Mouse (Mus musculus) frontal cortex, adult (tissue): ENCODE data around the gene Upf2.
"Not testable (repeated sequence)": the region's sequence is repeated elsewhere in the genome, so short reads cannot be mapped to it uniquely, and the experiment has no call there.

Experiments used
- ATAC-seq: cut with Nextera tagmentation; 2 replicates; pipeline ENCODE4 v1.9.2; 2017; ENCODE audit warnings: mild to moderate bottlenecking, moderate library complexity, mixed read lengths; ENCODE audit not compliant: low TSS enrichment

Gene Upf2

DNA sequence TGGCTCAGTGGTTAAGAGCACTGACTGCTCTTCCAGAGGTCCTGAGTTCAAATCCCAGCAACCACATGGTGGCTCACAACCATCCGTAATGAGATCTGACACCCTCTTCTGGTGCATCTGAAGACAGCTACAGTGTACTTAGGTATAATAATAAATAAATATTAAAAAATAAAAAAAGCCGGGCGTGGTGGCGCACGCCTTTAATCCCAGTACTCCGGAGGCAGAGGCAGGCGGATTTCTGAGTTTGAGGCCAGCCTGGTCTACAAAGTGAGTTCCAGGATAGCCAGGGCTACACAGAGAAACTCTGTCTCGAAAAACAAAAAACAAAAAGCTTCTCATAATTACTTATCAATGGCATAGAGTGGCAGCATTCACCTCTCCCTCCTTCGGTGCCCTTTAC, 1.4 kb upstream of the Upf2 start:
- not testable (repeated sequence) for ATAC-seq

DNA sequence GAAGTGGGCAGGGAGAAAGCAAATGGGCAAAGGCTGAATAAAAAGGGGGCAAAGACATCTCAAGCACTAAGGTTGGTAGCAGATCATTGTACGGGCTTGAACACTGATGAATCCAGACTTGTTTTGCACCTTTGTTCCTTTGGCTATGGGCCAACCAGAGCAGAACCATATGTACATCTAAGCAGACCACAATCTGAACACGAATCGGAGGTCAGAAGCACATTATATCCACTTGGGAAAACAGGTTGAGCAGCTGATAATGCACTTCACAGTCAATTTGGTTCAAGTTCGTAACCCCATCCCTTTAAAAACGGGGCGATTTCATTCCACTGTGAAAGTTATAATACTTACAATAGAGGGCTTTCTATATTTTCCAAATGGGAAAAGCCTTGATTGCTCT, 964 bp upstream of the Upf2 start:
- ATAC-seq: no peak

DNA sequence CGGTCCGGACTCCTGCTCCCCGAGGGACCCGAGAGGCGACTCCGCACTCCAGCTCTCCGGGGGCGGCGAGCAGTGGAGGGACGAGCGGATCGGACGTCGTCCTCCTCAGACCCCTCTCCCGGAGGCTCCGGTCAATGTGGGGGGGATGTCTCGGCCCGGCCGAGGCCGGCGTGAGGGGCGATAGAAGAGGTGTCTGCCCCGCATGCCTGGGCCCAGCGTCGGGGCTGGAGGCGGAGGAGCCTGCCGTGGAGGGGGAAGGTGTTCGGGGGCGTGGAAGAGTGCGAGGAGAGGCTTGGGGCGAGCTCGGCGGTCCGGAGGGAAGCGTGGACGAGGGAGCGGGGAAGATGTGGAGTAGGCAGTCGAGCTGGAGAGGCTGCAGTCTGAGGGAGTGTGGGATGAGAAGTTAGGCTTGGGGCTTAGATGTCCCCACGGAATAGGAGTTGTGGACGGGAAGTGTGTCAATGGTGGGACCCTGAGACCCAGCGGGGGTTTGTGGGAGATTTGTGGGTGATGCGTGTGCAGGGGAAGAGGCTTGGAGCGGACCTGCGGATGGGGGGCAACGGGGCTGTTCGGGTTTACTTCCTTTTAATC, 447 bp downstream of the Upf2 start:
- ATAC-seq: peak; percentile 64

DNA sequence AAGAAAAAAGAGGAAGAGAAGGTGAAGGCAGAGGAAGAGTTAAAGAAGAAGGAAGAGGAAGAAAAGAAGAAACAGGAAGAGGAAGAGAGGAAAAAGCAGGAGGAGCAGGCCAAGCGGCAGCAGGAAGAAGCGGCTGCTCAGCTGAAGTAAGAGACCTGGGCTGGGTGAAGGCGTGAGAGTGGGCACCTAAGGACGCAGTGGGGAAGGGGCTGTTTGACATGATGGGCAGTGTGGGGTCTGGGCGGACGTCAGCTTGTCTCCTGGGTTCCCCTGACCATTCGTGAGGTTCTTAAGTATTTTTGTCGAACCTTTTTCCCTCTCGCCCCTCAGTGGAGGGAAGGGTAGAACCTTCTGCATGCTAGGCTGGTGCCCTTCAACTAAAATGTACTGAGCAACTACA, 6.4 kb downstream of the Upf2 start:
- no peak for ATAC-seq

DNA sequence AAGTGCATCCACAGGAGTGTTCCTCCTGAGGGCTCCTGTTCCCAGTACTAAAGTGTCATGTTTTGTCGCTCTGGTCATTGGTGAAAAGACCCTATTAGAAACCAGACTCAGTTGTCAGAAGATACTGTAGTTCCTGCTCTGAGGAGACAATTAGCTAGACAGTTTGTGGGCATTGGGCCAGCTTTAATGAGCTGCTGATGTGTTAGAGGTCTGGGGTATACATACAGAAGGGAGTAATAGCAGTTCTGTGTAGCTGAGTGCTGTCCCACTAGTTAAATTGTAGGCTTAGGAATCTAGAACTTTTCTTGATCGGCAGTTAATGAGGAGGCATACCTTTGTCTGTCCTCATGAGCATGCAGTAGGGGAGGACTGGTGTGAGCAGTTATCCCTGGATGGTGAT, 11.0 kb downstream of the Upf2 start:
- ATAC-seq: no peak

DNA sequence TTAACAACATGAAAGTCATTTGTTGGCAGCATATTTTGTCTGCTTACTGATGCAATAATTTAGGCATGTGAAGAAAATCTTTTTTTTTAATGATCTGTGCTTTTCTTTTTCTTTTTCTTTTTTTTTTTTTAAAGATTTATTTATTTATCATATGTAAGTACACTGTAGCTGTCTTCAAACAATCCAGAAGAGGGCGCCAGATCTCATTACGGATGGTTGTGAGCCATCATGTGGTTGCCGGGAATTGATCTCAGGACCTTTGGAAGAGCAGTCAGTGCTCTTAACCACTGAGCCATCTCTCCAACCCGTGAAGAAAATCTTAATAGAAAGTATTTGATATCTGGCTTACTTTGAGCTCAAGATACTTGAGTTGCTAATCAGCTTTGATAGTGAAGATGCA, 12.5 kb downstream of the Upf2 start:
- ATAC-seq: not testable (repeated sequence)

DNA sequence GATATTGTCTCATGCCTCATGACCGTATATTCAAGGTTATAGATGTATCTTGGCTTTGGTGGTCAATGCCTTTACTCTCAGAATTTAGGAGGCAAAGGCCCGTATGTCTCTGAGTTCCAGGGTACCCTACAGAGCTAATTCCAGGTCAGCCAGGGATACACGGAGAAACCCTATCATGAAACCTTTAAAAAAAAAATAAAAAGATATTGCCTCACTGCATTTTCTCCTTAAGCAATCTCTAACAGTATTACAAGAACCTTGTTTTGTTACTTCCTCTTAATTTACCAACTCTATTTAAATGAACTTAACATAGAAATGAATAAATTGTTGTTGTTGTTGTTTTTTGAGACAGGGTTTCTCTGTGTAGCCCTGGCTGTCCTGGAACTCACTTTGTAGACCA, 14.7 kb downstream of the Upf2 start:
- no peak for ATAC-seq

DNA sequence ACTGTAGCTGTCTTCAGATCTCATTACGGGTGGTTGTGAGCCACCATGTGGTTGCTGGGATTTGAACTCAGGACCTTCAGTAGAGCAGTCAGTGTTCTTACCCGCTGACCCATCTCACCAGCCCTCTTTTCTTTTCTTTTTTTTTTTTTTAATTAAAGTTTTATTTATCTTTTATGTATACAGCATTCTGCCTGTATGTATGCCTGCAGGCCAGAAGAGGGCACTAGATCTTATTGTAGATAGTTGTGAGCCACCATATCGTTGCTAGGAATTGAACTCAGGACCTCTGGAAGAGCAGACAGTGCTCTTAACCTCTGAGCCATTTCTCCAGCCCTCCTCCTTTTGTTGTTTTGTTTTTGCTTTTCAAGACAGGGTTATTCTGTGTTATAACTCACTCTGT, 19.4 kb downstream of the Upf2 start:
- ATAC-seq: not testable (repeated sequence)

DNA sequence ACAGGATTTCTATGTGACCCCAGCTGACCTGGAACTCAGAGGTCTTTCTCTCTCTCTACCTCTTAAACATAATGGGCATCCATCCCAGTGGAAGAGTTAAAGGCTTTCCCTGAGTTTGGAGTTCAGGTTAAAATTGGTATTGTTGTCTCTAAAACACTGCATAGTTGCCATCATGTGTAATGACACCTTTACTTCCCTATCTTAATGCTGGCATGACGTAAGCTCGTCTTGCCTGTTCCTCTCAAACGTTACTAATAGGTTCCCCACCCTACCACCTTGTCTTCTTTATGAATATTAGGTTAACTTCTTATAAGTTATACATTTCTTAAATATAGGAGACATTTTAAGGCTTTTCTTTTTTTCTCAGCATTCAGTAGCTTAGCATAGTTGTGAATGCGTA, 26.3 kb downstream of the Upf2 start:
- no peak for ATAC-seq

DNA sequence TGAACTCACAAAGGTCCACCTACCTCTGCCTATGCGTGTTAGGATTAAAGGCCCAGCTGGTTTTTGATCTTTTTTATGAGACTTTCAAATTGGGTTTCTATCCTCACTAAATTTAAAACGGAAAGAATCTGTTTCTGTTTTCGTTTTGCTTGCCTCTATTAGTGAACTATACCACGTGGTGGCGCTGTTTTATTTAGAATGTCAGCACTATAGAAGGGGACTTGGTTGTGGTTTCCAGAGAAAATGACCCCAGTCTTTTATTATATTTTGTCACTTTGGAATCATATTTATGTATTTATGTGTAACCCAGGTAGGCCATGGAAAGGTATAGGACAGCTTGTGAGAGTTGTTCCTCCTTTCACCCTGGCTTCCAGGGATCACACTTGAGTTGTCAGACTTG, 44.3 kb downstream of the Upf2 start:
- peak; percentile 34; the same call in 1 of the 2 replicates for ATAC-seq

DNA sequence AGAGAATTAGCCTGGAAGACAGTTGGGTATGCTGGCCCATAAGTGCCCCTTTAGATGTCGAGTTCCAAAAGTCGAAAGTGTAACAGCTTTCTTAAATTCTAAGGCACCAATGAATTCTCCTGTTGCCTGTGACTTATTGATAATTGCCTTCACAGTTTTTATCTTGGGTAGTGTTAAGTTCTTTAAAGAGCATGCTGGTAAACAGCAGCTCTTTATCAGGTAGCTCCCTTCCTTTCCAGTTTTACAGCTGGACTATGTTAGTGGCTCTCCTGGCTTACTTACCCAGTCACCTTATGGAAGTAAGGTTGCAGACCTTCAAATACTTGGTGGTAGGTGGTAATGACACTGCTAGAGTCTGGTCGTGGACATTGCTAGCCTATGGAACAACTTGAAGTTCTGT, 52.7 kb downstream of the Upf2 start:
- no peak for ATAC-seq

DNA sequence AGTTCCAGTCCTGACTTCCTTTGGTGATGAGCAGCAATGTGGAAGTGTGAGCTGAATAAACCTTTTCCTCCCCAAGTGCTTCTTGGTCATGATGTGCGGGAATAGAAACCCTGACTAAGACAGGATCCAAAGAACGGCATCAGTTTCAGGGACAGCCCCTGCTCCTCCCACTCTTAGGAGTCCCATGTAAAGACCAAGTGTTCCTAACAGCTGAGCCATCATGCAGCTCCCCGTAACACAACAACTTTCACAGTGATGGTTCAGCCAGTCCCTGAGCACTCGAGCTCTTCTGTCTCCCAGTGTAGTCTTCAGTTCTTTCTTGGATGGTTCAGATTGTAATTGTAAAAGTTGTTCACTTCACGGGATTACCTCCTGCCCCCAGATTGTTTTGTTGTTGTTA, 63.3 kb downstream of the Upf2 start:
- ATAC-seq: no peak

DNA sequence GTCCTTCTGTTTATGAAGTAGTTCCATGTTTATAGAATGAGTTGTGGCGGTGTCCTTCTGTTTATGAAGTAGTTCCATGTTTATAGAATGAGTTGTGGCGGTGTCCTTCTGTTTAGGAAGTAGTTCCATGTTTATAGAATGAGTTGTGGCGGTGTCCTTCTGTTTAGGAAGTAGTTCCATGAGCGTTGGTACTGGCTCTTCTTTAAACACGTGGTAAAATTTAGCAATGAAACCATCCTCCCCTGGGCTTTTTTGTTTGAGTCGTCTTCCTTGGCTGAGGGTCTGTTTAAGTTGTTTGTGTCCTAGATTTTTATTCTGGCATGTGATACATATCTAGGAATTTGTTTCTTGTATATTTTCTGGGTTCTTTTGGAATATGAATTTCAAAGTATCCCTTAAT, 63.9 kb downstream of the Upf2 start:
- ATAC-seq: not testable (repeated sequence)

DNA sequence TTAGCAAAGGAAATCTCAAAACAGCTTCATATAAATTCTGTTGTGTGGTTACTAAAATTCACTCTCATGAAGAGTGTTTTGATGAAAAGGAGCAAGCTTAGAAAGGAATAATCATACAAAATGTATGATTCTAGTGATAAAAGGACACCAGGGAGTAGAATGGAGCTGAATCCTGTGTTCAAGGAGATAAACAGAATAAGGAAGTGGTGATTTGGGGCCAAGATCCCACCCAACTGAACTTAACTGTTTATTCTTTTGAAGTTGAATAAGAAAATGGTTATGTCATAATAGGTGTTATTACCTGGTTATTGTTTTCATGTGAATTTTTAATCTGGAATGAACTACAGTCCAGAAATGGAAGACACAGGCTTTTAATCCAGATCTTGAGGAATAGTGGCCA, 69.3 kb downstream of the Upf2 start:
- no peak for ATAC-seq

DNA sequence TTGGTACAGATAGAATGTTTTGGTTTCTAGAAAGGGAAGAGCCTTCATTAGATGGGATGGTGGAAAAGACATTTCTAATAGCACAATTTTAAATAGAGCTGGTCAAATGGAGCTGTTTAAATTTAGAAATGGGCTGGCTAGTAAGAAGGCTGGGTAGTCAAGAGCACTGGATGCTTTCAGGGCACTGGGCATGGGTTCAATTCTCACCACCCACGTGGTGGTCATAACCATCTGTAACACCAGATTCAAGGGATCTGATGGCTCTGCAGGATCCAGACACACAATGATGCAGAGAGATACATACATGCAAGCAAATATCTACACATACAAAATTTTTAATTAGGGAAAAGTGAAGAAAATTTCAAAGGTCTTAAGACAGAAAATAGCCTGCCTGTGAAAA, 91.4 kb downstream of the Upf2 start:
- ATAC-seq: no peak

DNA sequence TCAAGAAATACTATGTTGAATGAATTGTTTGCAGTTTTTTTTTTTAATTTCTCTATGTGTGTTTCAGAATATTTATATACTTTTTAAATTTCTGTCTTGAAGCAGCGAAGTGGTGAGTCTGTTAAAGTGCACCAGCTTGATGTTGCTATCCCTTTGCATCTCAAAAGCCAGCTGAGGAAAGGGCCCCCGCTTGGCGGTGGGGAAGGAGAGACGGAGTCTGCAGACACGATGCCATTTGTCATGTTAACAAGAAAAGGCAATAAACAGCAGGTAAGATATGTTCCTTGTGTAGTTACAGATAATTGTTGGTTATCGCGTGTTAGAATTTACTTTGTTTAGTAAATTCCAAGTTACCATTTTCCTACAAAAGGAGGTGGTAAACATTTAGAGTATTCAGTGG, 95.5 kb downstream of the Upf2 start:
- ATAC-seq: no peak

DNA sequence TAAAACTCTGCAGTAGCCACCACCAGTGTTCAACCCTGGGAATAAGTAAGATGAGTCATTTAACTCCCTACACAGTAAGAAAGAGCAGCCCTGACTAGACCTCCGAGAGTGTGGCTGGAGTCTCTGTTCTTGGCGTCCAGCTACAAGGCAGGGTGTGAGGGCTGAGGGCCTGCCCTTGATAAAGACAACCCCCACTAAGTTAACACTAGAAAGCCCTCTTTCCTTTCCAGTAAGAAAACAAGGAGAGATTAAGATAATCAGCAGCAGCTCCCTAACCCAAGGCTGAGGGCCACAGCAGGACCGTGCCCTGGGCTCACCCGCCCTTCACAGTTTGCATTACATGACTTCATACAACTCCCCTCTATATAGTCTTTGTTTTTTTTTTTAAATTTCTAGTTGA, 97.3 kb downstream of the Upf2 start:
- no peak for ATAC-seq

DNA sequence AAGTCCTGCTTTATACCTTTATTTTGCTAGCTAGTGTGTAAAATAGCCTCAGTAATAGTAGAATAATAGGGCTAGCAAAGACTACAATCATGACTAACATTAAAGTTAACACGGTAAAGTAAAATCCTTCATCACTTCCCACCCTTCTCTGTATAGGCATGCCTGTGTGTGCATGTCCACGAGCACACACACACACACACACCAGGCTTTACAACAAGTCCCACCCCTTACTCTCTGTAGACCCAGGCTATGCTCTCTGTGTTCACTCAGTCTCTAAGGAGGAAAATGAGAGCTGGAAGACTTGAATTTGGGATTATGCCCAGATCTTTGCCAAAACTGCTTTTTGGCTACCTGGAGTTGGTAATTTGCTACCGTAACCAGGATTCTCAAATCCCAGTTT, 97.7 kb downstream of the Upf2 start:
- no peak for ATAC-seq

DNA sequence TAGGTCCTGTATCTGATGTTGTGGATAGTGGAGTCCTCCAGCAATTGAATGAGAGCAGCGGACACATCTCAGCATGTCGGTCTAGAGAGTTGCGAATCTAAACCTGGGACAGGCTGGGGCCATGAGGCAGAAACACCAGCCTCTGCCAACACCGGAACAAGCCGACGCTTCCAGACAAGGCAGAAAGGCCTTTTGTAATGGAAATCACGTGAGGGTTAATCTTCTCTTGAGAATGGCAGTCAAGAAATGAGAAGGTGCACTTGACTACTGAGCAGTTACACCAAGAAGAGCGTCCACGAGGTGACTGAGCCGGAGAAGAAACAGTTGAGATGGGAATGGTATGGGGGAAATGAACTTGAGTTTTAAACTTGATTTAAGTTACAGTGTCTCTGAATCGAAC, 104.2 kb downstream of the Upf2 start:
- ATAC-seq: no peak

DNA sequence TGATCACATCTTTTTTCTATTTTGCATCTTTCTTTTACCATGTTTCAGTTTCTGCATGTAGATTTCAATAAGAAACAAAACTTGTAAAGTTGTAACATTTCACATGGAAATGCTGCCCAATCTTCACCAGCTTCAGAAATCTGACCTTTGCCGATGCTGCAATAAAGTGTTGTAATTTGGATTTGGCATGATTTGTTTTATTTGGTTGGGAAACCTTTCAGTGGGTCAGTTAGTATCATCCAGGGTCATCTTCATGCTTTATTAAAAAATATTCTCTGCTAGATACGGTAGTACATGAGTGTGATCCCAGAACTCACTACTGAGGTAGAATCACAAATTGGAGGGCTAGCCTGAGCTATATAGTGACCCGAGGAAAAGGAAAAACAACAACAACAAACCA, 105.2 kb downstream of the Upf2 start:
- no peak for ATAC-seq

DNA sequence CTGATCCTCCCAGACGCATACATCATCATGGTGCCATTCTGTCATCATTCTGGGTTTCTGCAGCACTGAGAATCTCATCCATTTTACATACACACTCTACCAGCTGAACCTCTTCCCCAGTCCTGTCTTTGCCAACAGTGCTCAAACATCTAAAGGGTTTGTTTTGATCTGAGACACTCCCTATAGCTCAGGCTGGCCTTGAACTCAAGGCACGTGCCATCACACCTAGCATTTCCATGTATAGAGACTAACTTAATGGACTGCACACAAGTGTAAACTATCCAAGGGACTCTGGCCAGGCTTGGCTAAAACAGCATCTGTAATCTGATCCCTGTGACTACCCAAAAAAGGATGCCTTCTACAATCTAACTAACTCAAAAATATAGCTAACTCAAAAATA, 108.0 kb downstream of the Upf2 start:
- ATAC-seq: no peak

DNA sequence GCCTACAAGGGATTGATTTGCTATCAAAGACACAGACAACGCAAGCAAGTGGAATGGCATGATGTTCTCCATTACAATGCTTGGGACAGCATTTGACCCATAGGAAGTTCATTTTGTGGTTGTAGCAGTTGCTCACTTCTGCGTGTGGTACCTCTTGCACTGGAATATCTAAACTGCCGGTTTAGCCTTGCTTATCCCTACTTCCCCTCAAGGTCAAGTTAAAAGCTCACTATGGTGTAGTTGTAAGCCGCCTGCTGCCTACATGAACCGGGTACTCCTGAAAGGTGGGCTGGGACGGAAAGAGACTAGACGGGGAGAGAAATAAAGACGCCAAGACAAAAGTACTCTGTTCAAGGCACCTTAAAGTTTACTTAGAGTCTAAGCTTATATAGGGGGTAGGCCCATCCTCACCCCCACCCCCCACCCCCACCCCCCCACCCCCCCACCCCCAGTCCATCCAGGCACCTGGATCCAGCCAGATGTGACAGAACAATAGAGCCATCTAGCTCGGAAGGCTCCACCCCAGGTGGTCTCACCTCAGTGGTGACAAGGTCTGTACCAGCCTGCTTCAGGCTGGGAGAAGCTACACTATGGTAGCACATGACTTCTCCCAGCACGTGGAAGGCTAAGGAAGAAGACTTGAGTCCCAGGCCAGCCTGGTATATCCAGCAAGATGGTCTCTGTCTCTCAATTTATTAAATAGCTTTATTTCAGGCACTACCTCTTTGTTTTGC, 109.0 kb downstream of the Upf2 start:
- no peak for ATAC-seq

DNA sequence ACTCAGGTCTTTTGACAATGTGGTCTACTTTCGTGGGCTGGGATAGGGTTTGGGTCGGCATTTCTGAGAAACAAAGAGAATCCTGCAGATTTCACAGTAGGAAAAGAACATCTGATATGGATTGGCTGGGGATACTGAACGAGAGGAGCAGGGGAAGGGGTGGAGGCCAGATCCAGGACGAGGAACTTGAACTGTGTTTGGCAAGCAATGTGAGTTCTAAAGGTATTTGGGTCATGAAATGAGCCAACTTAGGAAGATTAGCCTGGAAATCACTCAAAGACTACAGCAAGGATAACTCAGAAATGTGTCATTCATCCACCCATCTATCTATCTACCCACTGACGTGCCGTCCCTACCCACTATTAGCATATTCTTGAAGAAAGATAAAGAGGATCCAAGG, 116.1 kb downstream of the Upf2 start:
- no peak for ATAC-seq

DNA sequence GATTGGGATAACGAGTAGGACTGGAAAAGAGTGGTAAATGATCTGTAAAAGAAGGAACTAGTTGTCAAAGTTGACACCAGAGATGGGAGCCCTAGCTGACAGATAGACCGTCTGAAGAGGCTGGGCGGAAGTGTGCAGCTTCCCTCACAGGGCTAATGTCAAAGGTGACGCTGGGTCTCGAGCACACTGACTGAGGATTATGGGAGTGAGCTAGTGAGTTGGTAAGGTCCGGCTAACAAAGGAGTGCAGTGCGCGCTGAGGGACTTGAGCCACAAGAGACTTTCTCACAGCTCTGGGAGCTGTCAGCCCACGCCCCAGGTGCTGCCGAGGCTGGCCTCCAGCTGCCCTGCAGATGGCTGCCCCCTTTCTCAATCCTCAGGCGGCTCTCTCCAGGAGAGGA, 119.7 kb downstream of the Upf2 start:
- no peak for ATAC-seq
